ENCODE assay signal across 10 mouse cellular contexts in the genomic region with DNA sequence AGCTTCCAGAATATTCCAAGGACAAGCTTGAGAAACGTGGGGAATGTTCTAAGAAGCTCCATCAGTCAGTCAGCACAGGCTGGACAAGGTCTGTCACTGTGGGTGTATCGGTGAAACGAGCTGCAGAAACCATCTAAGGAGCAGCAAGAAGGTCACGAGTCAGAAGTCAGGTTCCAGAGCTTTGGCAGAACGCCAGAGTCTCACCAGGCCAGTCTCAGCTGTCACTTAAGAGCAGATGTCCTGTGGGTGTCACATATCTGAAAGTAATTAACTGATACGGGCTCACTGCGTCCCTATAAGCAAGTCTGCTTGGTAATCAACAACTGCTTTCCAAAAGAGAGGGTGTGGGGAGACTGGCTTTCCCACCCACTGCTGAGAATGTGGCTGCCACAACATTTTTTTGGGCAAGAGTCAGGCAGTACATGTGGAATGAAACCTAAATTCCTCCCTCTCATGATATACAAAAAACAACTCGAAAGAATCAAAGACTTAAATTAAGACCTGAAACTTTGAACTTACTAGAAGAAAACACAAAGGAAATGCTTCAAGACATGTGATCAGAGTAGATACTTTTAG.
DNase-seq lines count a peak whose midpoint lies in the region; ATAC-seq and TF ChIP-seq lines count a peak whose summit lies in the region.
"Had no signal": no experiment of that assay in that cellular context is flagged by ENCODE, and none has a peak within 500 bp of the region (broad histone marks: within the 10 kb centered on the region; RNA-seq: fewer than 3 reads in every experiment).

No protein-coding gene starts in this region.

- no peaks in the 10 kb centered on the region for H3K36me3 ChIP-seq in midbrain, embryonic 15.5 days (replicated peaks)
- H3K36me3 ChIP-seq: limb, embryonic 12.5 days; neural tube, embryonic 12.5 days had no signal

- in situ Hi-C loops in Patski (cut with MboI; ENCODE audit: low pct_unique_long_range_greater_than_20kb), result no loop called here

- H3K9ac ChIP-seq in midbrain, embryonic 15.5 days, result no peak overlapping the region
- H3K9ac ChIP-seq: limb, embryonic 12.5 days; neural tube, embryonic 12.5 days had no signal

- WGBS in midbrain, embryonic 15.5 days, result 48% methylated on average over 8 of the region's 8 CpGs

- H3K4me1 ChIP-seq in midbrain, embryonic 15.5 days, result no peaks in the 10 kb centered on the region

- CTCF ChIA-PET in Patski (lab: Charles Lee), result interaction anchor here (1.3 kb wide), 1 partner anchor 12 kb away, joined by 3 read pairs; no protein-coding TSS in a partner anchor

- POLR2A ChIA-PET in Patski (lab: Charles Lee), result interaction anchor here (0.6 kb wide), 1 partner anchor 11 kb away, joined by 3 read pairs; no protein-coding TSS in a partner anchor

- H3K4me2 ChIP-seq in midbrain, embryonic 15.5 days, result no peak overlapping the region
- H3K4me2 ChIP-seq: limb, embryonic 12.5 days; neural tube, embryonic 12.5 days had no signal

- H3K9me3 ChIP-seq in midbrain, embryonic 15.5 days, result no peaks in the 10 kb centered on the region
- H3K9me3 ChIP-seq: limb, embryonic 12.5 days; neural tube, embryonic 12.5 days had no signal

- H3K27me3 ChIP-seq in Patski, result no peaks in the 10 kb centered on the region
- H3K27me3 ChIP-seq in midbrain, embryonic 15.5 days (replicated peaks), result no peaks in the 10 kb centered on the region
- H3K27me3 ChIP-seq: limb, embryonic 12.5 days; neural tube, embryonic 12.5 days had no signal

- H3K4me3 ChIP-seq in midbrain, embryonic 15.5 days, result no peak overlapping the region
- H3K4me3 ChIP-seq: limb, embryonic 12.5 days; neural tube, embryonic 12.5 days had no signal

- DNase-seq in layer of hippocampus, adult 11-12 months (ENCODE audit: low spot score), result peak; percentile 28
- DNase-seq in layer of hippocampus, postnatal 25 days (ENCODE audit: extremely low spot score in 1 of 2, low spot score in 1 of 2), result no peak
- no peak for DNase-seq in Patski (ENCODE audit: low read depth, low spot score)
- peak; percentile 85 for DNase-seq in gastrocnemius, adult 18-20 months (ENCODE audit: low spot score)
- peak; percentile 47 for DNase-seq in lung, postnatal 10 days
- no peak for DNase-seq in adipocyte (ENCODE audit: low spot score)
- DNase-seq: thymus, adult 18-20 months had no signal

- no peak overlapping the region for H3K27ac ChIP-seq in midbrain, embryonic 15.5 days
- H3K27ac ChIP-seq: limb, embryonic 12.5 days; neural tube, embryonic 12.5 days had no signal

- ATAC-seq in Patski, result peak; percentile 21
- ATAC-seq in midbrain, embryonic 15.5 days (replicated peaks), result no peak

- no peak for TF ChIP-seq CTCF in Patski (IDR thresholded peaks at IDR 0.05)

Comparison
In these comparisons a context has a peak if more than half of its experiments do, and no peak if none do; other contexts are left out.
1. DNase-seq: peak in layer of hippocampus, adult 11-12 months (single experiment), gastrocnemius, adult 18-20 months (single experiment) and lung, postnatal 10 days (single experiment); none in layer of hippocampus, postnatal 25 days (0 of 2), Patski (single experiment) and adipocyte (single experiment).